Mouse (Mus musculus) kidney, adult 8-10 months (tissue): ENCODE measurements around the gene Cirbp.

Experiments
- DNase-seq, 2 experiments: peaks; one replicate each; pipeline ENCODE4 v3.0.0; 2022

Cirbp gene

DNA sequence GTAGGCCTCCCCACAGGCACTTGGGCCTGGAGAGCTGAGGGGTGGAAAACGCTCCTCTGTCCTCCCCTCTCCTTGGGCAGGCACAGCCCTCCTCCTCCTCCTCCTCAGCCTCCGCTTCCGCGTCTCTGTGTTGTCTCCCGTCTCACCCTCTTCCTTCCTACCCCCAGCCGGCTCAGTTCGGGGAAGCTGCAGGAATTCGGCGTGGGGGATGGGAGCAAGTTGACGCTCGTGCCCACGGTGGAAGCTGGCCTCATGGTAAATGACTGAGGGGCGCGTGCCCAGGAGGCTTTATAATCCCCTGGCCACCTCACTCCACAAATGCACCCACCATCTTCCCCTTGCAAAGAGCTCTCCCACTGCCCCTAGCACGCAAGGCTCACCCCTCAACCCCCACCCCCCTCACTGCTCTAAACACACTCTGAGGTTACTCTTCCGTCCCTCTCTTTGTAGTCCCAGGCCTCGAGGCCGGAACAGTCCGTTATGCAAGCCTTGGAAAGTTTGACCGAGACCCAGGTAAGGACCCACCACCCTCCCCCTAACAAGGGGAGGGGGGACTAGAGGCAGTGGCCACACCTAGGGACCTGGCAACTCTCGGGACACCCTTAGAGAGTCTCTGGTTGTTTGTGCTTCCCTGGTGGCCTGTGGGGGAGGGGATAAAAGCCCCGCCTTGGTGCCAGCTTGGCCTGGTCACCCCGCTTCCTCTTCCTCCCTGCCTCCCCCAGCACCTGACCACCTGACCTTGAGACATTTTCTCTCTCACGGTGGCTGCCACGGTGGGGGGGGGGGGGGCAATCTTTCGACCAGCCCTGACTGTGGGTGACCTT lies 14.4 kb upstream of the Cirbp start:
- peak; percentile 86 to 91 for DNase-seq

DNA sequence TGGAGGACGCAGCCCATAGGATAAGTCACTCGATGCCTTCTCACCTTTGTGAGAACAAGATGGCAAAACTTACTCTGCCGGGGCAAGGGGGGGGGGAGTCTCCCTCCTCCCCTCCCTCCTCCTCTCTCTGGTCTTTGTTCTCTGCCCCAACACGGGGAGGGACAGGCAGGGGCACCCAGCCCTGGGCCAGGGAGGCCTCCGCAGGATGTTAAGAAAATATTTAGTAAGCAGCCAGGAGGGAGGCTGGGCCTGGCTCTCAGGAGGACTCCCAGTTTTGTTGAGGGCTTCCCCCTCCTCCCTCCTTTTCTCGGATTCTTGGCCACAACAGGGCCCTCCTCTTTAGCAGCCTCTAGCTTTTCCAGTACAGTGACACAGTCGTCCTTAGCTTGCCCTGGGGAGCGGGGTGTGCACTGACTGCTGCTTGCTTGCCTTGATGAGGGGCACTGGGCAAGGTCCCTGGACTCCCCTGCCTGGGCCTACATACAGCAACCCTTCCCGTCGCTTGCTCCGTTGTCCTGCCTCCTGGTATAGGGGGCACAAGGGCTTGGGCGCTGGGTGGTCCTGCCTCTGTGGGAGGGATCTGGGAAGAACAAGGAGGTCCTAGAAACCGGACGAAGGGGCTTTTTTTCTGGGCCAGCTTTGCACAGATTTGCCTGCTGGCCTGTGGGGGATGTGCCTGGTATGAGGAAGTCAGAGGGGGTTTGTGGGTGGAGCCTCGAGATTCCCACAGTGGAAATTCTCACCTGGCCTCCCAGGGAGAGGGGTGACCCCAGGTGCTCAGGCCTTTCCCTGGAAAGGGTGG lies 13.5 kb upstream of the Cirbp start:
- DNase-seq = peak; percentile 75 to 89

DNA sequence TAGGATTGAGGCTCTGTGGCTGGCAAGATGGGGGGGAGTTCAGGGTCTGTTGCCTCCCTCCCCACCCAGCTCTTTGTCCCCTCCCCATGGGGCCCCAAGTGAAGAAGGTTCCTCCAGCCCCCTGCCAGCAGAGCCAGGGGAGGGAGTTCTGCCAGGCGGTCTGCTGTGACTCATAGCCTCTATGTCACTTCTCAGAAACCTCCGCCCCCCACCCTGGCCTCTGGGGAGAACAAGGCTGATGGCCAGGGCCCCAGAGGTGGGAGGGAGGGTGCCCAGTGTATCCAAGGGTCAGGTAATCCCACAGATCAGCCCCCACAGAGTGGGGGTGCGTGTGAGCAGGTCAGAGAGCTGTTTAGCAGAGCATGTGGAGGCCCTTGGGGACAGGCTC lies 12.9 kb upstream of the Cirbp start:
- peak in 1 of 2 experiments; percentile 77 for DNase-seq

DNA sequence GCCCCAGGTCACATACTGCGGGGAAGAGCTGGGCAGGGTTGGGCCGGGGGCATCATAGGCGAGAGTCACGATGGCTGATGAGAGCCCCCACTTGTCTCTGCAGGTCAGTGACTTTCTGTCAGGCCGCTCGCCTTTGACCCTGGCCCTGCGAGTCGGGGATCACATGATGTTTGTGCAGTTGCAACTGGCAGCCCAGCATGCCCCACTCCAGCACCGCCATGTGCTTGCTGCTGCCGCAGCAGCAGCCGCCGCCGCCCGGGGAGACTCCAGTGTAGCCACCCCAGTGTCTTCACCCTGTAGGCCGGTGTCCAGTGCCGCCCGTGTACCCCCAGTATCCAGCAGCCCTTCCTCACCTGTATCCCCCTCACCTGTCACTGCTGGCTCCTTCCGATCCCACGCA lies 12.1 kb upstream of the Cirbp start:
- peak in 1 of 2 experiments; percentile 75 for DNase-seq

DNA sequence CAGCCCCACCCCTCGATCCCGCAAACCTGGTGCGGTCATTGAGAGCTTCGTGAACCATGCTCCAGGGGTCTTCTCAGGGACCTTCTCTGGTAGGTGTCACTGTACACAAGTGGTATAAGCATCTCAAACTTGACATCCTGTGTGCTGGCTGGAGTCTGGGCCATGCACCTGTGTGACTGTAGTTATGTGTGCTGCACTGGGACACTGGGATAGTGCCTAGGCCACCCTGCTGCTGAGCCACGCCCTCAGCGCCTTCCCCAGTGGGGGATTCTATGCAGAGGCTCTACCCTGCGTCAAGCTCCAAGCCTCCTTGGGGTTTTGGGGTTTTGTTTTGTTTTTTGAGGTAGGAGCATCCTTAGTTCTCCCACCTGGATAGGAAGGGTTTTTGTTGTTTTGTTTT lies 11.4 kb upstream of the Cirbp start:
- no peak for DNase-seq

DNA sequence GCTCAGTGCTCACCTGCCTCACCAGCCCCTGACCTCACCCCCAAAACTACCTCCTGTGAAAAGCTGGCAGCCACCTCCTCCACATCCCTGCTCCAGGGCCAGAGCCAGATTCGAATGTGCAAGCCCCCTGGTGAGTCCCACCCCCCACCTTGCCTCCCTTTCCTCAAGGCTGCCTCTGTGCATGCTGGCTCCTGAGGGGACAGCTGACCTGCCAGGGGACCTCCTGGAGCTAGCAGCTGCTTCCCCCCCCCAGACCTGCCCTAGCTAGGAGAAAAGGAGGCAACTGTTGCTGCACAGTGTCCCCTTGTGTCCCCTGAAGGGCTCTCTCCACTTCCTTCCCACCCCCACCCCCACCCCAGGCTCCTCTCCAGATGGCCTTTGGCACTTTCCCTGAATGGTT lies 10.5 kb upstream of the Cirbp start:
- no peak for DNase-seq

DNA sequence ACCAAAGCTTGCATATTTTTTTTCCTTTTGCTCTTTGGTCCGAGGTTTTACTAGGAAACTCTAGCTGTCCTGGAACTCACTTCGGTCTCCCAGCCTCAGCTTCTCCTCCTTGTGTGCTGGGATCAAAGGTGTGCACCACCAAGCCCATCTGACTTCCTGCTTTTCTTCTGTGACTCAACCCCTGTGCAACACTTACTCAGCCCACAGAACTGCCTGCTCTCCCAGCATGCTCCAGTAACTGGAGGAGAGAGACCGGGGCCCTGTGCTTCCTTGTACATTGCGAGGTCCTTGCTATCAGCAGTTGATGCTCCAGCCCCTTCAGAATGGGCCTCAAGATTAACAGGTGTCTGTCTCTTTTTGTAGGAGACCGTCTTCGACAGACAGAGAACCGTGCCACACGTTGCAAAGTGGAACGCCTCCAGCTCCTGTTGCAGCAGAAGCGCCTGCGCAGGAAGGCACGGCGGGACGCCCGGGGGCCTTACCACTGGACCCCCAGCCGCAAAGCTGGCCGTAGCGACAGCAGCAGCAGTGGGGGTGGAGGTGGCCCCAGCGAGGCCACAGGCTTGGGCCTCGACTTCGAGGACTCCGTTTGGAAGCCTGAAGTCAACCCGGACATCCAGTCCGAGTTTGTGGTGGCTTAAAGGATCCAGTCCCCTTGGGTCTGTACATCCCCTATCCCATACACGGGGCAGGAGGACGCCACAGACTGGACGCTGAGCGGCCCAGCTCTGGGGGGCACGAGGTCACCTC lies 9.6 kb upstream of the Cirbp start:
- no peak for DNase-seq

DNA sequence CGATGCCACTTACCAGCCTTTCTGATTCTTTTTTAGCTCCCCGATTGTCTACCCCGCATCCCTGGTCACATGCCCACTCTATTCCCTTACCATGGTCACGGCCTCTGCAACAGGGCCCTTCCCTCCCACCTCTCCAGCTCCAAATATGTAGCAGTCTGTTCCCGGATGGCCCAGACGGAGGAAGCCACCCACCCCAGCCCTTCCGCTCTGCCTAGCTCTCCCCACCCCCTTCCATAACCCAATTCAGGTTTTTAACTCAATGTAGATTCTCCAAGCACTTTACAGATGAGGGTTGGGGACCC lies 9.1 kb upstream of the Cirbp start:
- DNase-seq = no peak

DNA sequence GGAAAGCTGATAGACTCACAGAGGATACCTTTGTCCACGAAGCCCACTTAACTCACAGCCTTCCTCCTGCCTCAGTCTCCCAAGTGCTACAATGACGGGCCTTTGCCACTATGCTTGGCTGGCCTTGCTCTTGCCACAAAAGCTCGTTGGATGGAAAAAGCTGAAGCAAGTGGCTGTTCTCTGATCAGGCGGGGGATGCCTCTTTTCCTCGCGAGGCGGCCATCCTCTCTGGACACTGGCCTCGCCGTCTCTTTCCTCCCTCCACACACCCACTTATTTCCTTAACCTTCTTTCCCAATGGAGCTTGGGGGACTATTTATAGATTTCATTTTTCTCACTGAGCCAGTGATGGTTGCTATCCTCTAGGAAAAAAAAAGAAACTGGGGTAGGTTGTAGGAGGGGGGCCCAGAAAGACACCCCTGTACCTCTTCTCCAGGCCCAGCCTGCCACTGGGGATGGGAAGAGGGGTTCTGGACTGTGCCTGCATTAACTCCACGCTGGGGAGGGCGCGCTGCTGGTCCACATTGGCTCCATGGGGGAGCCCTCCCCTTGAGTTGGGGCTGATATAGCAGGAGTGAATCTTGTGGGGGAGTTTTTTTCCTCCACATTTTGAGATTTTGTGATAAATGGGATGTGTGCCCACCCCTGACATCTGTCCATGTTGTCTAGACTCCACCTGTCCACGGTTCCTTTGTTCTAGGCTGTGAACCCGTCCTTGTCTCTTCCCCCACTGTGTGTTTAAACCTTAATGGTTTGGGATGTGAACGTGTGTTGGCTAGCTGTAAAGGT lies 8.4 kb upstream of the Cirbp start:
- DNase-seq = no peak

DNA sequence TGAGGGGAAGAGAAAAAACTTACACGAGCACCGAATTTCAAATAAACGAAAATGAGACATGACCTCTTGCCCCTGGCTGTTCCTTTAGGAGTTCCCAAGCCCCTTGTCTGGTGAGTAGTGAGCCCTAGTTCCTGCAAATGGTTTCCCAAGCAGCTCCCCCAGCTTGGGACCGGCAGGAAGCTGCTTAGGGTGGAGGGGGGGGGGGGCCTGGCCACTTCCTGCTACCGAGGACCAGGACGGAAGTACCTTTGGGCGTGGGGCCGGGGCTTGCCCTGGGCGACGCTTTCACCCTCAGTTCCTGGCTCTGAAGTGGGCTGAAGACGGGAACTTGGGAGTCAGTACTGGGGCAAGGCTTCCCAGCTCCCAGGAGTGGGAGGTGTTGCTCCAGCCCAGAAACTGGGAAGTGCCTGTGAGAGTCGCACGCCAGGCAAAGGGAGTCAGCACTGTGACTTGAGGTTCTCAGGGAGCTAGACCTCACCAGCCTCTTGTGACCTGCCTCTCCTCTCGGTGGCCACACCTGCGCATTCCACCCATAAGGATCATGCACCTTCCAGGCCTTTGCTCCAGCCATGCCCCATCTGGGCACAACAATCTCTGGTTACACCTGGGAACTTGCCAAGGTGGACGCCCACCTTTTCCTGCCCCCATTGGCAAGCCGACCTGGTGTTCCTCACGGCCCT lies 7.3 kb upstream of the Cirbp start:
- DNase-seq = peak; percentile 68 to 77

DNA sequence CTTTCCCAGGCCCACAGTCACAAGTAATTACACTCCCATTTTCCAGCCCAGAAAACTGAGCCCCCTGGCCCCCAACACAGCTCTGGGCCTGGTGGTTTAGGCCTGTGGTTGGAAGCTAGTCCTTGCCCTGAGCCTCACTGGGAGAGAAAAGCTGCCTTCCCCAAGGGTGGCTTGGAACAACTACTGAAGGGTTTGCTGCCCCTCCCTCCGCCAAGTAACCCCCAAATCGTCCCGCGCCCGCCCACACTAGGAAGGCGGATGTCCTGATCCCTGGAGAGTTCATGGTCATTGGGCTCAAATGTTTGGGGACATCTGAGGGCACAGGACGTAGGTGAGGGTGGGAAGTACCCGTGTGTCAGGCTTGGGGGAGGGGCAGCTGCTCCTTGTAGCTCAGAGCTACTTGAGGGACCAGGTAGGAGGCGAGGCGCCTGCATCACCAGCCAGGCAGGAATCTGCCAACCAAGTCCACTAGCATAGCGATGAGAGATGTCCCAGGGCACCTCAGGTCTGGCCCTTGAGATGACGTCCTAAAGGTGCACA lies 6.7 kb upstream of the Cirbp start:
- peak; percentile 68 to 69 for DNase-seq

DNA sequence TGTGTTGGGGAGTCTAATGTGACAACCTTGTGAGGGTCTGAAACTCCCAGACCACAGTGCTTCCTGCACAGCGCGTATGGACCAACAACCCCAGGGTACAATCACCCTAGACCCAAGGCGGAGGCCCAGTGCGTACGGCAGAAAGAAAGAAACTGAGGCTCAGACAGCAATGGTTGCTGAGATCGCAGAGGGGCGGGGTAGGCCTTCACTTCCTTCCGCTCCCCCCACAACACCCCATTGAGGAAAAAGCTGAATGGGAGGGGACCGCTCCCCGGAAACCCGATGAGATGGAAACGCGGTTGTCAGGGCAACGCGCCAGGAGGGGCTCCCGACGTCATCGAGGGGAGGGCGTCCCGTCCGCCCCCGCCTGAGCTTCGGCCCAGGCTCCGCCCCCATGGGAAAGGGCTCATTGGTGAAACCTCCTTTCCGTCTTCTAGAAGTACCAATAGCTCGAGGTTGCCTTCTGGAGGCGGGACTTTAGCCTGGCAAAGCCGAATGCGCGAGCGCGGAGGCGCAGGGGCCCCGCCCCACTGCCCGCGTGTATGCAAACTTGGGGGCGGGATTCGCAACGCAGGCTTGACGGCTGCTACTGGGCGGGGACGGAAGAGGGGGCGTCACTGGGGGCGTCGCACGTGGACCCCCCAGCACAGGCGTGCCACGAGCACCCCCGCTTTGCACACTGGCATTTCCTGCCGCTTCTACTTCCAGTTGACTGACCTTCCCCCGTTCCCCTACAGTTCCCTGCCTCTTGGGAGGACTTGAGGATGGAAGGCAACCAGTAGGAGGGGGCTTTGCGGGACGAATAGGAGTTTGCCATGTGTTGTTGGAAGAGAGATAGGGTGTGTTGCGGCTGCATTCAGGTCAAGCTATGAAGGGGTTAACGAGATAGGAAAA lies 6.0 kb upstream of the Cirbp start:
- peak; percentile 98 to 99 for DNase-seq

DNA sequence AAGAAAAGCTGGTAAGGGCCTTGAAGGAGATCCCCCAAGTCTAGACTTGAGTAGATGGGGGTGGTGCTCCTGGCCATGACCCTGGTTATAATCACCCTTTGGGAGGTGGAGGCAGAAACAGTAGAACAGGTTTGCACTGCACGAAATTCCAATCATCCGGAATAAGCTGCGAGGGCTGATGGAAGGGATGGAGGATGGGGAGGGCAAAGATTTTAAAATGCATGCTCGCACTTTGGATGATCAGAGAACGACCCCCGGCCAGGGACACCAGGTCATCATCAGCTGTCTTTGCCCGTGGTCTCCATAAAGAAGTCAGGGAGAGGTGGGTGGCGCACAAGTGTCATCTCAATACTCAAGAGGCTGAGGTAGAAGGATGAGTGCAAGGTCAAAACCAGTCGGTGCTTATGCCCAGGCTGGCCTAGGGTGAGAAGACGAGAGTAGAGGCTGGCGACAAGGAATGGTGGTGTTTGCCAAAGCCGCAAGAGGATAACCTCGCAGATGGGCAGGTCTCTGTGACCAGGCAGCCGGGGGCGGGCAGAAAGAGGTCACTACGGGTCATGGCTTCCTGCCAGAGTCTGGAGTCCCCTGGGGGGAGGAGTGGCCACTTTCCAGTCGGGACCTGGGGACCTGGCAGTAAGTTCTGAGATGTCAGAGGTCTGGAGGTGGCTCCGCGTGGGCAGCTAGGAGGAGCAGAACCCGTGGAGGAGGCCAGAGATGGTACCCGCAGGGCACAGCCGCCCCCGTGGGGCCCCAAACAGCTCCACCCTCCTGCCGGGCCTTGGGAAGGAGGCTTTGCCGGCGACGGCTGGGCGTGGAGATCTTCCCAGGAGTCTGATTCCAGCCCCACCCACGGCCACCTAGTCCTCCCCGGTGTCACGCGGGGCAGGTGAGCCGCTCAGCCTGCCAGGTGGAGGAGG lies 5.1 kb upstream of the Cirbp start:
- DNase-seq = peak; percentile 98

DNA sequence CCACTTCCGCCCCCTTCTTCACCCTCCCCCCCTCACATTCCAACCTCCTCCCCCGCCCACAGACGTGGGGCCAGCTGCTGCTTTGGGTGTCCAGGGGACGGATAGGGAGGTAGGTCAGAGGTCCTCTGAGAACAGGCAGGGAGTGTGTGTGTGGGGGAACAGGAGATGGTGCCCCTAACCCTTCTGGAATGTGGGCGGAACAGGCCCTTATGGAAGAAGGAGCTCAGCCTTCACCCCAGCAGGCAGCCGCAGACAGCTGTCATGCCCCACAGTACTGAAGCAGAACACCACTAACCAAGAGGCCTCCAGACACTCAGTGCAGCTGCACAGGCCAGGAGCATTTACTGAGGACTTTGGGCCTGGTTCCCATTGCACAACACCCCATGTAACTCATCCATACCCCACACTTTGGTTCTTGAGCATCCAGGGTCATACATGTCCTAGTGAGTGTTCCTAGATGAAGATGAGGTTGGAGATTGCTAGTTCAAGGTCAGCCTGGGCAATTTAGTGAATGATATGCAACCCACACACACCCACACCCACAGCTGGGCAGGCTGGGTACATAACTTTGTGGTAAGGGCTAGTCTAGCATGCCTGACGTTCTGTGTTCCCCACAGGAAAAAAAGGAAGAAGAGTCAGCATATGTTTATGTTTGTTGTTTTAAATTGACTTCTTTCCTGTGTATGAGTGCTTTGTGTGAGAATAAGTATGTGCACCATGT lies 4.1 kb upstream of the Cirbp start:
- peak; percentile 48 to 64 for DNase-seq

DNA sequence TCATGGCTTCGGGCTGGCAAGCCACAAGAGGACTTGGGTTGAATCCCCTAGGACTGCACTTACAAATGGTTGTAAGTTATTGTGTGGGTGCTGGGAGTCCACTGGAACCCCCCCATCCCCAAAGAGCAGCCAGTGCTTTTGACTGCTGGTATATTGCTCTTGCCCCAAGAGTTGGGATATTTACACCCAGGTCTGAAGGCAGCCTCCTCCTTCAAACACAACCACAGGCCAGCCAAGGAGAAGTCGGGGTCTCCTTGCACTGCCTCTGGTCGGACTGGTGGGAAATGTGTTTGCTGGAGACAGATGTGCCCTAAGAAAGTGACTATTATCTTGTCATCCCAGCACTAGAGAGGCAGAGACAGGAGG lies 3.6 kb upstream of the Cirbp start:
- DNase-seq = no peak

DNA sequence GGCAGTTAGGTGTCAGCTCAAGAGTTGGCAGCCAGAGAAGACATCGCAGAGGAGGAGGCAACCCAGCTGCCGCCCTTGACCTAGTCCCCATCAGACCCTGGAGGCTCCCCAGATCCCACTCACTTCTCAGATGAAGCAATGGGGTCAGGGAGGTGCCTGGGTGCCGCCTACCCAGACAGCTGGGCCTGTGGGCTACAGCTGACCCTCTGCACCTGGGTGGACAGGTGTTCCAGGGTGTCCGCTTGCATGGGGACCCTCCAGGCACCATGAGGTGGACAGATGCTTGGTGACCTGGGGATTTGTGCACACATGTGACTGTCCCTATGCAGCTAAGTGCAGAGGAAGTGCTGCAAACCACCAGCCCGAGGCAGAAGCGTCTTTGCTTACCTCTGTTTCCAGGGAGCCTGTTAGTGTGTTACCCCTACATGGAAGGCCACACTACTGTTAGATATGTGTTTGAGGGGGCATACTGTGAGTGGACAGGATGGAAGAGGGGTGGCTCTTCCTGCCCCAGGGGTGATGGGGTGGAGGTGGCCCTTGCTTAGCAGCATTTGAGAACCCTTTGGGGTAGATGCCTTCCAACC lies 3.0 kb upstream of the Cirbp start:
- peak in 1 of 2 experiments; percentile 20 for DNase-seq

DNA sequence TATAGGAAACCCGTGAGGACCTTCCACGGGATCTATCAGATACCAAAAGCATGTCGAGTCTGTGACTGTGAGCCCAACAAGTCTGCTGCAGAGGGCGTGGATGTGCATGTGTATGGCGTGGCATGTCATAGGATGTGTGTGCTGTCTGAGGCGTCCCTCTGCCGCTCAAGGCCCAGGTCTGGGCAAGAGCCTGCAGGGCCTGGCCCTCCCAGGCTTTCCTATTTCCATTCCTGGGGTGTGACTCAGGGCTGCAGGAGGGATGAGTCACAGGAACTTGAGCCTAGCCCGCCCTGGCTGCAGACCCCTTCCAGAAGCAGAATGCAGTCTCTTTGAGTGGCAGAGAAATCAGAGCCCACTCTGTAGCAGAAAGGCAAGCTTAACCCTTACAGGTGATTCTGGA lies 2.1 kb upstream of the Cirbp start:
- peak; percentile 16 to 35 for DNase-seq

DNA sequence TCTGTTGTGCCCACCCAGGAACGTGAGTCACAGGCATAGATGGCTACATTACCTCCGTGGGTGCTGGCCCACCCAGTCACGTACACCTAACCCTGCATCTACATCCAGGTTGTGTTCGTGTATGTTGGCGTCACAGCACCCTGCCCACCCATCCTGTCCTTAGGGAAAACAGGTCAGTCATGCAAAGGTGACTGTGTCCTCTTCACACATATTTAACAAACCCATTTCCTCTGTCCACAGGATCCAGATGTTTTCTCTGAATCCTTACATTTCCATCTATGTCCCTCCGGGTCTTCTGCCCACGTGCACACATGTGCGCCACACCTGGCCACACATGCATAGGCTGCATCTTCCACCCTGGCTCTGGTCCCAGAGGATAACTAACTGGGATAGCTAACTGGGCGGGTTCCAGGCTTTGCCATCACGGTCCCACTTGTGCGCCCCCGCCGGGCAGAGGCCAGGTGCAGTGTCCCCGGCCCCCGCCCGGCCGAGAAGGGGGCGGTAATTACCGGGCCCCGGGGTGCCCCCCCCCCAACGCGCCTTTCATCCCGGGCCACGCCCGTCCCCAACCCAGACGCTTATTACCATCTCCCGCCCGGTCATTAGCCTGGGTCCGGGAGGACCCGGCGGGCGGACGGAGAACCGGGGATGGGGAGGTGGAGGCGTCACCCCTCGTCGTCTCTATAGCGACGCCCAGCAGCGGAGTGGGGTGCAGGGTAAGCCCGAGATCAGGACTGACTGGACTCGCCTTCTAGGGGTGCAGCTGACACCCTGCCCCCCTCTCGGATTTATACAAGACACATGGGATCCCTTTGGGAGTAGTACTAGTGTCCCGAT lies 1.4 kb upstream of the Cirbp start:
- DNase-seq = peak; percentile 35 to 39
